Mouse (Mus musculus): ENCODE results near the gene Lgr6.

DNA sequence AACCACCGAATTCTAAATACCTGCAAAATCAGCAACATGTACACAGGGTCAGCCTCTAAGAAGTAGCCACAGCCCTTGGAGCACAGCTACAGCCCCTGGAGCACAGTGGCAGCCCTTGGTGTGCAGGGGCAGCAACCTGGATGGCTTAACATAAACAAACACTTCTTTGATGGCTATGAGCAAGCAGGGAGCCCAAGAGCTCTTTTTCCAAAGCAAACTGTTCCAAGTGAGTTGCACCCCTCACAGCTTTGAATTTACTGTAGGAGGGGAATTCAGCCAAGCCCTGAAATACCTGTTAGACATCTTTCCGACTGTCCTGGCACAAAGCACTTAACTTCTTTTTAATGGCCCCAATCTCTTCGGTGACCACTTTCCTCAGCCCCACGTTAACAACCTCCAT lies 164.2 kb downstream of the Lgr6 start:
- TF ChIP-seq CTCF (IDR thresholded peaks at IDR 0.05; ENCODE audit: low read depth, low read length) (no peak), POLR2A (IDR thresholded peaks at IDR 0.05; ENCODE audit: insufficient read depth, low read length) (no peak), EP300 (IDR thresholded peaks at IDR 0.05; ENCODE audit: insufficient read depth, low read depth, low read length) (no peak)

Data from ES-Bruce4 (cell line).